Mouse (Mus musculus) liver, postnatal 0 days (tissue): ENCODE measurements around the gene Srgn.

Experiments
- CTCF ChIP-seq: sonication (generic); IDR thresholded peaks from 2 replicates; pipeline ENCODE4 v1.5.1; 2016; ENCODE audit warnings: antibody characterized with exemption, low read depth
- EP300 ChIP-seq: IDR thresholded peaks from 2 replicates; pipeline ENCODE4 v1.6.1; 2016; ENCODE audit warnings: antibody characterized with exemption, low read depth, mild to moderate bottlenecking

DNA sequence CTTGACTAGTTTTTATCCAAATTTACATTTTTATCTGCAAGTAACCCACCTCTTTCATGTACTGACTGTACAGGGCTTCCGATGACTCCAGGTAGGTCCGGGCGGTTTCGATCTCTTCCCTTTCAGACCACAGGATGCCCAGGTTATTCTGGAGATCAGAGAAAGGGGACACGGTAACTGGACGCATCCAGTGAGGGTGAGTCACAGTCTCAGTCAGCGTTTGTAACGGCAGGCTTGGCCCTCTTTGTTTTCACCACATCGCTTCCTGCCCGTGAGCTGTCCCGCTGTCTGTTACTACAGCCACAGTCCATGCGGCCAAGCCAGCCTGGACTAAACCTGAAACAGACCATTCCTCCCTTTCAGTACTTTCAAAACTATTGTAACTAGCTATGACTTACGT is 47.8 kb upstream of the Srgn start:
- TF ChIP-seq CTCF (no peak), EP300 (no peak)
